Mouse (Mus musculus) liver, adult 2 months (tissue): ENCODE results near the gene Olfr721-ps1.

Source experiments
- CTCF ChIP-seq: fragments of 200-500 bp; IDR thresholded peaks from 2 replicates; pipeline ENCODE4 v1.5.1; 2011; ENCODE audit warnings: low read depth, low read length, control low read depth
- POLR2A ChIP-seq: fragments of 200-500 bp; IDR thresholded peaks from 2 replicates; pipeline ENCODE4 v1.6.1; 2011; ENCODE audit warnings: low read length, control low read depth; ENCODE audit not compliant: insufficient read depth; ENCODE audit errors: extremely low read depth

DNA sequence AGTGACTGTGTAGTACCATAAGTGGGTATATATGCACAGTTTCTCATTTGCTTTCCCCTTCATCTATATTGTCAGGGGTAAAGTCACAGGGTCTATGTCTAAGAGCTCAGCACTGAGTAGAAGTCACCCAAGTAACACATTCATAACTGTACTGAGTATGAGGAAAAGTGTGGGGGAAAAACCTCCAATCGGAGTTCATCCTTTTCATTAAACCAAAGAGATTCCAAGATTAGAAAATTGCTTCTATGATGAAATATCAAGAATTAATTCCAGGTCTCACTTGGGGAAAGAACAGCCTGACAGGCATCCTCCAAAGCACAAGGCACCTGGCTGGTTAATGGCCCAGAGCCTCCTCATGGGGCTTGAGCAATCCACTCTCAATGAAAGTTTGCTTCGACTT is at the start of gene Olfr721-ps1:
- TF ChIP-seq CTCF (no peak), POLR2A (no peak)
